Mouse (Mus musculus) A20 (cell line): ENCODE results near the gene Tspan2.

ENCODE experiments used
- DNase-seq: peaks from one replicate; pipeline ENCODE4 v3.0.0-alpha.2; 2011; ENCODE audit warnings: low read depth, low spot score

The Tspan2 gene

DNA sequence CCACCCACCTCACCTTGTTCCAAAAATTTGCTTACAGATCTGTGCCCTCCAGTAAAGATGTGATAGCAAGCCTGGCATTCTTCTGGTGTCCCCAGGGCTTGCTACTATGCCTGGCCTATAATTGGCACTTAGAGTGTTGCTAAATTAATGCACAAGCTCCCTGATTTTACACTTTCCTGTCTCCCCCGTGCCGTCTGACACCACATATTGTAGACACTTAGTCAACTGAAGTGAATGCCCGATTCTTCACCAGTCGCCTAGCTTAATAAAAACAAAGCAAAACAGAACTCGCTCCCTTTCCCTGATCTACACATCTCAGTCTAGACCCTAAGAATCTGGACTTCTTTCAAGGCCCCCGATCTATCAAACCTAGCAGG is 405 bp upstream of the Tspan2 start:
- no peak for DNase-seq

DNA sequence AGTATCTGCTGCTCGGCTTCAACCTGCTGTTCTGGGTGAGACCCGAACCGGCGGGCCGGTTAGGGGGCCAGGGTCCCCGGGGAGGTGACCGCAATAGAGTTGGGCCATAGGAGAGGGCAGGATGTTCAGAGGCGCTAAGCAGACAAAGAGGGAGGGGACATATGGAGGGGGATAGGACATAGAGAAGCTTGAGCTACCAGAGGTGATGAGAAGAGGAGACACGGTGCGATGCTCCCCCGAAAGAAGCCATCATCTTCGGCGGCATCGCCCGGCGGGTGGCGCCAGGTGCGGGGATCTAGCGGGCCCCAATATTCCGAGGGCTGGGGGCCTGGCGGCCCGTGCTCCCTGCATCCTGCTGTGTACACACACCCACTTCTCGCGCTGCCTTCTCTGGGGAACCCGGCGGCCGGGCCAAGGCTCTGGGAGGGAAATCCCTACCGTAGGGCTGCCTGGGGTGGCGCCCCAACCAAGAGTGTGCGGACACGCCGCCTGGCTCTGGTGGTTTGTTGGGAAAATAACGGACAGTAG is 766 bp downstream of the Tspan2 start:
- peak; percentile 55 for DNase-seq

DNA sequence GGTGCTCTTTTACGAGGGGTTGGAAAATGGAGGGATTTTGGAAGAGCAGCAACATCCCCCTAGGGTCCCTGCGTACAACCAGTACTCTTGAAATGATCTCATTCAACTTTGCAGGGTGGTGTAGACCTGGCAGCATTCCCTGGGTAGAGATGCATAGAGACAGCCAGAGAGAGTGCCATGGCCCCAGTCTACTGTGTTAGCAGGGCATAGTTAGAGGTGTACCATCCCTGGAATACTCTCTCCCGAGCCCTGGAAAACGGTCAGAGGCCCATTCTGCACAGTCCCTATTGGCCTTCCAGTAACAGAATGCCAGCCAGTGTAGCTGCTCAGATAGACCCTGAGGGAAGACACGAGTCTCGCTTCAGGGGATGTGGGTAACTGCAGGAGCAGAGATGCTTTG is 1.3 kb downstream of the Tspan2 start:
- DNase-seq = no peak

DNA sequence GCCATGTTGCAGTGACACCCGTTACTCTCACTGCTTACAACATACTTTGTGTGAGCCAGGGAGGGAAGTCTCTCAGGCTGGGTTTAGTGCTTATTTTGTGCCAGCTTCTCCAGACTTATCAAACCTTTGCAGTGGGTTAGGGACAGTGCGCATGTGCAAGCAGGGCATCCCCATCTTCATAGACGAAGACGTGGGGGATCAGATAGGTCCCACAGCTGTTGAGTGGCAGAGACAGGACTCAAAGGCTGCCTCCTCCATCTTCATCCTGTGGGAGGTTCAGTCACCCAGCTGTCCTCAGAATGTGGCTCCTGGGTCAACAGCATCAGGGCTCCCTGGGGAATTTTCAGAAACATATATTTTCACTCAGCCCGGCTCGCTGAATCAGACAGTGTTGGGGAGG is 2.1 kb downstream of the Tspan2 start:
- no peak for DNase-seq

DNA sequence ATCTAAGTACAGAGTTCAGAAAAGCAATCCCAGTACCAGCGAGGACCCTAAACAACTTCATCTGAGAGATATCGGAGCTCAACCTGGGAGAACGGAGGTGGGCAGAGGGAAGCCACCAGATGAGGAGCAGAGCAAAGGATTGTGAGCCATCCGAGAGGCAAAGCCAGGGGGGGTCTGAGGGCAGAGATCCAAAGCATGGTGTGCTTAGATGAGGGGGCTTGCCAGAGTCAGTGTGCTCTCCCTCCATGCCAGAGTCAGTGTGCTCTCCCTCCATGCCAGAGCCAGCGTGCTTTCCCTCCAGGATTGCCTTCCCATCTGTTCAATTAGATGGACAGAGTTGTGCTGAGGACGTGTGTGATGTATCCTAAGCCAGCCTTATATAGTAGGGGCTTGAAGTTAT is 2.8 kb downstream of the Tspan2 start:
- DNase-seq = no peak

DNA sequence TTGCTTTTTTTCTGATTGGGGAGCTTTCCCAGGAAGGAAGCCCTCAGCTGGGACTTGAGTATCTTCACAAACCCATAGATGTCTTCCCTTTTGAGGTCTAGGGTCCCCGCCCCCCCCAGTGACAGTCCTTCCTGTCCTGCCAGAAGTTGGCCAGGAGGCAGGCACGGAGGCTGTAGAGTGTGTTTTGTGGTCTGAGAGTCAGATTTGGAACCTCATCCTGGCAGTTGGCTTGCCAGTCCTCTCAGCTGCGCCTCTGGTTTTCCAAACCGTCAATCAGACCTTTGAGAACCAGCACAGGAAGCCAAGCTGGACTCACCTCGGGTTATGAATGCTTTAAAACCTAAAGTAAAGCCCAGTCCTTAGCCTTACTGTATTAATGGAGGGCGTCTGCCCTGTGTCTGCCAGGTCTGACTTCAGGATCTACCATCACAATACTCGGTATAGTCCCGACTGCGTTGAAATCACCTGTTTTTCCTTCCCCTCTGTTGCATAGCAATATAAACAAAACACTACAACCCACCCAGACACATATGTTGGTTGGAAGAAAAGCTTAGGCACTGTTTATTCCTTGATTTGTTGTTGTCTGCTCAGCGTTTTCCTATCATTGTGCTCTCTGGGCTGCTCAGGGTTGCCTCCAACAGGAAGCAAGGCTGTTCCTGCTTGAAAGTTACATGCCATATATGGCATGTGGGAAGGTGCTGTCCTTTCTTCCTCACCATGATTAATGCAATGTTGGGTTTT is 4.0 kb downstream of the Tspan2 start:
- no peak for DNase-seq

DNA sequence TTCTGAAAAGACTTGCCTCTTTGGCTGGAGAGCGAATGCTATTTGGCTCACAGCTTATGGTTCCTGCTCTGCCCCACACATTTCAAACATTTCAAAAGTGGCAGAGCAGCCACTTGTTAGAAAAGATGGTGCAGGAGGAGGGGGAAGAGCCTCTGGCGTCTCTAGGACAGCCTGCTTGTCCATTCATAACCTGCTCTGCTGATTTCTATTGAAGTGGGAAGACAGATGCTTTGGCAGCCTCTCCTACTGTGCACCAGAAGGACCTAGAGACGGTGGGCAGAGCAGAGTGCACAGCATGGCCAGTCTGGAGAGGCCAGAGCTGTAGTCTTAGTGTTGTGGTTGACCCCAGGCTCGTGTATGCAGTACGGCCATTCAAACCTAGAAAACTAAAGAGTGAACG is 4.6 kb downstream of the Tspan2 start:
- DNase-seq = no peak

DNA sequence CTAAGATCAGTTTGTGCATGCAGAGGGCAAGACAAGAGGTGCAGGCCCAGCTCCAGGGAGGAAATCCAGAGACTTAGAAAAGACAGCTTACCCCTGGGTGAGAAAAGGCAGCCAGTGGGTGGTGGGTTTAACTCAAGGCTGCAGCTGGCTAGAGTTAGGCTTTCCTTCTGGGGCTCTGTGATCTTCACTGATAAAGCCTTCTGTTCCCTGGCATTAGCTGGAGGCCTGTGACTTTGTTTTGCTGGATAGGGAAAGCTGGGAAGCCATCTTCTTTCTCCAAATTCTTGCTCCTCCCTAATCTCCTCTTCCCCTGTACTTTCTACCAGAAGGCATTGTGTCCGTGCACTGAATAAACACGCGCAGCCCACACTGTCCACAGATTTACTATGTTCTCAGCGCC is 8.4 kb downstream of the Tspan2 start:
- no peak for DNase-seq

DNA sequence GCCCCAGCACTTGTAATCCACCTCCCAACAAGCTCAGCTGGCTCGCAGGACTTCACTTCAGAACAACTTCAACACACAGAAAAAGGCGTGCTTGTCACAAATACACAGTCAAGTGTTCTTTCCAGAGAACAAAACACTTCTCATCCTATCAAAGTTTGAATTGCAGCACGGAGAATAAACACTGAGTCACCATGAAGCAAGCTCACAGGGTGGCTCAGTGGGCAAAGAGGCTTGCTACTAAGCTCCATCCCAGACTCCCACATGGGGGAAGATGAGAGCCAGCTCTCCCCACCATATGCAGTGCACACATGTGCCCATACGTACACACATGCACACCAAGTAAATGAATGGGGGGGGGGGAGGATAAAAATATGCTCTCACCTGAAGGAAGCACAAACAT is 8.9 kb downstream of the Tspan2 start:
- no peak for DNase-seq

DNA sequence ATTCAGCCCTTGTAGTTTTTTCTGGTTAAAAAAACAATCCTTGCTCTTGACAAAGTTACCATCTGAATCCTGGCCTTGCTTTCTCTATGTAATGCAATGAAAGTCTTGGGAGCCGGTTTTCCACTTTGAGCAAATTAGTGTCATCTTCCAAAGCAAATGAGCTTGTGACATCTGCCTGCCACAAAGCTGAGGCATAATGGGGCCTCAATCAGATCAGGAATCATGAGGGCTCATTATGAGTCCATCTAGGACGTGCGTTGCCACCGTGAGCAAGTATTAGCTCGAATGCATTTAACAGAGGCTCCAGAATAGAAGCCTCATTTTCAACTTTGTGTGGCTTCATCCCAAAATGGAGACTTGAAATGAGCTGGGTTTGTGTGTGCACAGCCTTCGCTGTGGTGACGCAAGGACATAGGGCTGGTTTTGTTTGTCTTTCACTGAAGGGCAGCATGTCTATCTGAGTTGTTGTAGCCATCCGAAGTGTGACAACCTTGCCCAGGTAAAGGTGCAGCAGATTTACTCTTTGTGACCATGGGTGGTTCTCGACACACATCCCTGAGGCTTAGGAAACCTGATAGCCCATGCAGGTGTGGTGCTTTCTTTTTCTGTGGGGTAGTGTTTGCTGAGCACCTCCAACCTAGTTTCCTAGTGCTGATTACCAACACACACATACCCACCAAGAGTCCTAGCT is 9.6 kb downstream of the Tspan2 start:
- no peak for DNase-seq

DNA sequence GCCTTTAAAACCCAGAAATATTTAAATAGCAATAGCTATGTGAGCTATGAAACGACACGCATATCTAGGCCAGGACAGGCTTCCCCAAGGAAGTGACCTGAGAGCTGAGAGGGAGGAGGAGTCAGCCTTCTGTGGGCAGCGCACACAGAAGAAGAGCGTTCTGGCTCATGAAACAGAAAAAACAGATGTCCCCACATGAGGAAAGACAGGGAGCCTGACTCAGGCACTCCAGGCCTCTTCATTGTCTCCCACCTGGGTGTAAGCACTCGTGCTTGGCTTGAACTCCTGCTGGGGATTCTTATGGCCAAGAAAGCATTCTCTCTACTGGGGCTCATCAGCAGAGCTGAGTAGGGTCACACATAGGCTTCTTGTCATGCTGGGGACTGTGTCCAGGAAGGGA is 10.3 kb downstream of the Tspan2 start:
- no peak for DNase-seq

DNA sequence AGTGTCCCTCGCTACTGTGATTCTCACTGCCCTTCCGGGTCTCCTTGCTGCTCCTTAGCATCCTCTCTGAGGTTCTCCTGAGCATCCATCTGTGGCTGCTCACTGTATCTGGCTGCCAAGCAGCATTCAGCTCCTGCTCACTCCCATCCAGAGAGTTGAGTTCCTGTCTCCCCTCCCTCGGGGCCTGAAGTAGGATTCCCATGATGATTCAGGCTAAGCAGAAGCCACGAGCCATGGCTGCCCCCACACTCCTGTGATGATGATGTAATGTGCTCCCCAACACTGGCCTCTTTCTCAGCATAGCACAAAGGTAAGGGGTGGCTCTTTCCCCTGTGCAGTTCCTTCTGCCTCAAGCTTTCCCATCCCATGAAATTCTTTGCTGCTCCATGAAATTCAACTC is 11.8 kb downstream of the Tspan2 start:
- no peak for DNase-seq

DNA sequence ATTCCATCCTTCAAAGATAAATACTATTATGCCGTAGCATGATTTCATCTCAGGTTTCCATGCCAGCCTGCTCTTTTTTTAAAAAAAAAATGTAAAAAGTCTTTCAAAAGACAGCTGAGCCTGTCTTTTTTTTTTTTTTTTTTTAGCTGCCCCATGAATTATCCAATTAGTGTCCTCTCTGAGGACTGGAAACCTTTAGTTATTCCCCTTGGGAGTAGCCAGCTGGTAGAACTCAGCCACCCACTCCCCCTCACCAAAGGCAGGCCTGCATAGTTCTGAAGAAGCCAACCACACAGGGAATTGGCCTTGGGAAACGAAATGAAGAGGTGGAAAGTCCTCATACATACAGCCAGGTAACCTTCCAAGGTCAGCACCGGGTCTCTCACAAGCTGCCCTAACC is 13.7 kb downstream of the Tspan2 start:
- no peak for DNase-seq

DNA sequence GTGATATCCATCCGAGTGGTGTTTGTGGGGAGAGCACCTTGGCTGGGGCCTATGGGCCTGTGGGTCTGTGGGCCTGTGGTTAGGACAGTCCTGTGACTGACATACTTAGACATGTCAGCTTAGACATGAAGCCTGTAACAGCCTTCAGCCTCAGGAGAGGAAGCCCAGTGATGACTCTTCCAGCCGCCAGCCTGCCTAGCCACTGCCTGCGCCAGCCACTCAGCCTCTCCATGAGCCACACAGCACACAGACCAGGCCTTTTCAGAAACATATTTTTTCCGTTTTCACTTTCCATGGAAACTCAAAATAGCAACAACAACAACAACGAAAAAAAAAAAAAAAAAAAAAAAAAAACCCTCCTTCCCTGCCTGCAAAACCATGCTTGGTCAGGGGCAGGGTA is 14.4 kb downstream of the Tspan2 start:
- no peak for DNase-seq

DNA sequence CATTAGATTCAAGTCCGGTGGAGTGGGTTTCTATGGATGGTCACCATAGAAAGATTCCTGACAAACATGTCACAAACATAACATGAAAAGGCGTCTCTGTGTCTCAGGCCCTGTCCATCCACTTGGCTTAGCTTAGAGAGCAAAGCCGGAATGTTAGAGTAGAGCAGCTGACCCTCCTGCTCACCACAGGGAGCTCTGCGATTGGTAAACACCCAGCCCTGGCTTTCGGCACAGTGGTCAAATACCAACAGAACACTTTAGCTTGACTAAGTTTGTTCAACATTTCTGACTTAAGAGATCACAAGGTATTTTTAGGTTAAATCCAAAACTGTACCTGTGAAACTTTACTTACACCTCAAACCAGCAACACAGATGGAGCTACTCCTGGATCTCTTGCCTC is 16.8 kb downstream of the Tspan2 start:
- no peak for DNase-seq

DNA sequence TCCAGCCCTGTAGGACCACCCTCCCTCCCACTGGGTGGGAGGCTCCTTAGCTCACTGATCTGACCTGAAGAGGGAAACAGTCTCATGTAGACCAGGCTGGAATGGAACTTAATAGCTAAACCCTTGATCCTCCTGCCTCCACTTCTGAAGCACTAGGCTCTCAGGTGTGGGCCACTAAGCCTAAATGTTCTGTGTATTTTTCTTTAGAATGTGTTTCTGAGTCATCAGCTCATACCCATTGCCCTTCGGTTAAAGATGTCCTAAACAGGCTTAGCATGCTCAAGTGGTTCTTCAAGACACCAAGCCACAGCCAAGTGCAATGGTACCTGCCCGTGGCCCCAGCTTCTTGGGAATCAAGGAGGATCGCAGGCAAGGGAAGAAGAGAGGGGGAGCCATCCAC is 17.2 kb downstream of the Tspan2 start:
- no peak for DNase-seq

DNA sequence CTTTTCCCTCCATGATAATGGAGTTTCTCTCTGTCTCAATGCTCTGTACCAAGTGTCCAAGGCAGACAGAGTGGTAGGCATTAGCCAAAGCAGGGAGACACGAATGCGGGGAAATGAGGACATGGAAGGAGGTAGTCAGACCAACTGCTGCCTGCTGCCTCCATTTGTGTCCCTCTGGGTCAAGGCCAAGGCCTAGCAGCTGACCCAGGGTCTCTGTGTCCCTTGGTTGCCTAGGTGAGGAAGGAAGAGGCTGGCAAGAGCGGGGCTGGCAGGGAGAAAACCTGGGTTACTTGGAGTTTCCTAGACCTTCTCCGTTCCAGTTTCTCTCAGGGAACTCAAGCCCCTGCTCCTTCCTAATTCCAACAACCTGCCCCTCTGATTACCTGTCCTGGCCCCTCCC is 17.7 kb downstream of the Tspan2 start:
- DNase-seq = no peak

DNA sequence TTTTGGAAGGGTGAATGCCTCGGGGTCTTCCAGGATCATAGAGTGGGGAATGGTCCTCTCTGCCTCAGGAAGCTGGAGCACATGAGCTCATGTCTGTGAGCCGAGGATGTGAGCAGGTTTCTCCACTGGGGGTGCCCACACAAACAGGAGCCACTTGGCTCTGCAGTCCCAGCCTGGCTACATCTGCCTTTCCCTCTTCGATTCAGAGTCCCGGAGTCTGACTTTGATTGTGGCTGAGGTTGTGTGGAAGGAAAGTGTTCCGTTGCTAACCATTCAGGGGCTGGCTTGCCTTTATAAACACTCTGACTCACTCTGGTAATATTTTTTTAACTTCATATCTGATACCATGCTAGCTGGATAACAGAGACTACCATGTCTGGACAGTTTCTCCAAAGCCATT is 18.1 kb downstream of the Tspan2 start:
- DNase-seq = no peak

DNA sequence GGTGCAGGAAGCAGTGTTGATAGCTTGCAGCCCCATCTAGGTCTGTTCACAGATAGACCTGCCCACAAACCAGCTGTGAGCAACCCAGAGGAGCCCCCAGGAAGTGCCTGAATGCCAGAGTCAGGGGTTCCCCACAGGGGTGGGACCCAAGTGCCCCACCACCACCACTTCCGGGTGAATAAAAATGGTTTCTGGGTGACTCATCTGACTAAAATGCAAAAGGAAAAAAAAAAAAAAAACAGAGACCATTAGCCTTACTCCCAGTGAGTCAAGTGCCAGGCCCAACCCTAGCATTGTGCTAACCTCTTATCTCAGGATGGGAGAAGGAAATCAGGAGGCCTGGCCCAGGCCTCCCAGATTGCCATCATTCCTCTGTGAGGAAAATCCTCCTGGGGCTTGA is 21.5 kb downstream of the Tspan2 start:
- peak; percentile 43 for DNase-seq

DNA sequence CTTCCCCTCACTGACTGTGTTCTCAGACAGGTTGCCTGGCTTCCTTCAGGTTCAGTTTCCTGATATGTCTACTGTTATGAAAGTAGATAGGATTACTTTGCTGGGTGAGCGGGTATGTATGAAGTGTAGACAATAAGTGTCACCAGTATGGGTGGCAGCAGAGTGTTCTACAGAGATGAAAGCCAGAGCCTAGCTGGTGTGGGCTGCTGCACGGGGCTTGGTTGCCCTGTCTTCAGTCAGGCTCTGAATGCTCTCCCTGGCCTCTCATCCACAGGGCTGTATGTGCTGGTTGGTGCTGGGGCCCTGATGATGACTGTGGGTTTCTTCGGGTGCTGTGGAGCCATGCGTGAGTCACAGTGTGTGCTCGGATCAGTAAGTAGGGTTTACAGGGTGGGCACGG is 22.7 kb downstream of the Tspan2 start:
- DNase-seq = no peak

DNA sequence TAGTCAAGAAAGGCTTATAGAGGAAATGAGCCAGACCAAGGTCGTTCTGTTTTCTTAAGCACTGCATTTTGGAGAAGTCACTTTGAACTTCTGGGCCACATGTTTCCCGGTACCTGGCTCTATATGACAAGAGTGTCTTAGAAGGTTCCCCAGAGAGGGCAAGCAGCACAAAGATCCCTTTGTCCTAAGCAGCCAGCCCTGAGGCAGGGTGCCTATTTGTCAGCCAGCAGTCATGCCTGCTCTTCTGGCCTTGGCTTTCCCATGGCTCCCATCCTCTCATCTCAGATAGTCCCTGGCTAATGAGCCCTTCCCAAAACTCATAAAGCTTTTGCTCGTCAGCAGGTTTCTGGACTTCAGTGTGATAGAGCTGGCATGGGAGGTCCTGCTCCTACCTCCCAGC is 25.9 kb downstream of the Tspan2 start:
- no peak for DNase-seq

DNA sequence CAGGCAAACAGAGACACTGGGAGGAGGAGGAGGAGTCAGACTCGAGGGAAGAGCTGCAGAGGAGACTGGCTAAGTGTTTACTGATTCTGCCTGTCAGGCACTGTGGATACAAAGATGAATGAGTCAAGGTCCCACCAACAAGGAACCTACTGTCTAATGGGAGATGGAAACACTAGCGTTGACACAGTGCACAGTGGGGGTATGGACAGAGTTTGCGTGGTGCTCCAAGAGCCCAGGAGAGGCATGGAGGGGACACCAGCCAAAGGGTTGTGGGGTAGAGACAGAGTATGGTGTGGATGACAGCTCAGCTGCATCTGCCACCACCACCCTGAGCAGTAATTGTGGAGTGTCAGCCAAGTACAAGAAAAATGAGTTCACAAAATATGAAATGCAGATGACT is 28.1 kb downstream of the Tspan2 start:
- no peak for DNase-seq

DNA sequence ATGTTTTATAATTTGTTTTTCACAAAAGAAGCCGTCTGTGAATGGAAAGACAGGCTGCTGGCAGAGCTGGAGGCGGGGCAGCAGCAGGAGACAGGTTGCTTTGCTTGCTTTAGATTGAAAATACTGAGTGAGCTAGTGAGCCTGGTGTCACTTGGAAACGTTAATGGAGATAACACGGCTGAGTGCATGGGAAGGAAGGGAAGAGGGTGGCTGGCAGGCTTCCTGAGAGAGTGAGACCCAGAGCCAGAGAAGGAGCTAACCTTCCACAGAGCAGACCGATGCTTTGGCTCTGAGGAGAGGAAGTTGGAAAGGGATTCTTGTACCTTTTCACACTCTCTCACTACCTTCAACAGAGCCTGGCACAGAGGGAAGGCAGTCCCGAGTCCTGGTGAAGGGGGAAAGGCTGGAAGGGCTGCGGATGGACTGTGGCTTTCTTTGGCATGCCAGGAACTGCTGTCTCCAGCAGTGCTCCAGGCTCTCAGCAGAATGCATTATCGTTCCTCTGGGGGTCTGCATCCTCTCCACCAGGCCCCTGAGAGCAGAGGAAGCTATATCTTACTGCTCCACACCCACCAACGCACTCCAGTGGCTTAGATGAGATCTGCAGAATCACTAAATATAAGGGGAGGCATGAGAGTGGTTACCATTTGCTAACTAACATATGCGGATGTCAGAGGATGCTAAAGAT is 29.5 kb downstream of the Tspan2 start:
- no peak for DNase-seq
